Mouse (Mus musculus) spleen, embryonic (tissue): ENCODE results near the gene Med20.

ENCODE experiments used
- CTCF ChIA-PET: fragments of 350-600 bp; sonication (Branson Sonifier 250); formaldehyde crosslinking; loops from one replicate; lab custom pipeline; 2022; lab: Charles Lee

Gene Med20

DNA sequence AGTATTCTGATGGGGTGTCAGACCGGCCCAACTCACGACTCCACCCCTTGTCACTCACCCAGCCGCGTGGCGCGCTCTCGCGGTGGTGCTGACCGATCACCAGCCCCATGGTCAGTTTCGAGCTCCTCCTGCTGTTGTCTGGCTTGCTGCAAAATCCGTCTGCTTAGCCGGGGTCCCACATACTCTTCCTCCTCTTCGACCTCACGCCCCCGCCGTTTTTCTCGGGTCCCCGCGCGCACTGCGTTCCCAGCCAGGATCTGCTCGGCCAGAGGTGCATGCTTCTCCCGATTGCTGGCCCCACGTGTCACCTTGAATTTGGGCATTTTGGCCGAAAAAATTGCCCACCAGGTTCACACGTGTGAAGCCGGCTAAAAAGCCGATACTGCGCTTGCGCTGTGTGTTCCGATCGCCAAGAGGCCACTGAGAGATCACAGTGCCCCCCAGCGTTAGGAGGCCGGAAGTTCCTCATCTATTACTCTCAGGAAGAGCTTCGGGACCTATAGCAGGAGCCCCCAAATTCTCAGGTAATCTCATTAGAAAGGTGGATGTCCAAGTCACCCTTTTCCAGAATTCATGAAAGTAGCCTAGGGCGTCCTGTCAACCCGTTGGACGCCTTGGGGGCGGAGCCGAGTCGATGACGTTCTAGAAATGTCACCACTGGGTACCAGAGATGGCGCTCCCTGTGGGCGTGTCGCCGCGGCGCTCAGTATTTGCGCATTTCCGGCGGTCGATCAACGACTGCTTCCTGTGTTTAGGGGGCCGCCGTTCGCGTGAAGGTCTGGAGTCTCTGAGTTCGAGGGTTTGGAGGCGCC lies at the start of gene Med20, which contains the start of the genes Bysl and Gm20517:
TSS of gene Med20 (plus strand) at position 734 of the 812 bp plus-strand sequence.
TSS of gene Bysl (minus strand) at position 644 of the 812 bp plus-strand sequence.
TSS of gene Gm20517 (plus strand) at position 741 of the 812 bp plus-strand sequence.
- CTCF ChIA-PET, result interaction anchor here (0.5 to 1.5 kb wide), 5 partner anchors 20 to 198 kb away, joined by 3 to 9 read pairs (median 4); partner anchors contain the start of gene Usp49

DNA sequence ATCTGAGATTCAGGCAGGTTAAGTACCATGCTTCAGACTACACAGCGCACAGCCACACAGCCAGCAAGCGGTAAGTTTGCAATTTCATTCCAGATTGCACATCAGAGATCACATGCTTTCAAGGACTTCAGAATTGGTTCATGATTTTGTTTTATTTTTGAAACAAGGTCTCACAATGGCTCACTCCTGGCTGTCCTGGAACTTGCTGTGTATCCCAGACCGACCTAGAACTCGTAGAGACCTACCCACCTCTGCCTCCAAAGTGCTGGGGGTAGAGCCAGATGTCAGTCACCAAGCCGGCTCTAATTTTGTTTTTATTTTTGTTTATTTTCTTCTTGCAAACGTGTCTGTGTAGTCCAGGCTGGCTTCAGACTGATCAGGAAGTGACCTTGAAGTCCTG lies 48.5 kb upstream of the Med20 start:
- CTCF ChIA-PET, result no interaction called here

DNA sequence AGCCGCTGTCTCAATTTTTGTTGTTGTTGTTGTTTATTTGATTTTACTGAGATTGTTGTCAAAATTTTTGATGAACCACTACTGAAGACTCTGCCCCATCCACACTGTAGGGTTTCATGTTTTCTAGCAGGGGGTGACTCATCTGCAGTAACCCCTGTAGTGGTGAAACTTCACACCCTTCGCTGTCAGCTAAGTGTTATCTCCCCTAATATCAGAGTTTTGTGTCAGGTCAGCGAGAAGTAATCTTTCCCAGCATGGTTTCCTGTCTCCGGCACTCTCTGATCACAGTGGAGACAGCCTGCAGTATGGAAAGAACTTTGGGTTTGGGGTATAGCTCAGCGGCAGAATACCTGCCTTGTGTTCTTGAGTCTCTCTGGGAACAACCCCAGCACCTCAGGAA lies 46.8 kb upstream of the Med20 start:
- CTCF ChIA-PET, result interaction anchor here (1.0 kb wide), 1 partner anchor 31 kb away, joined by 5 read pairs; no protein-coding TSS in a partner anchor

DNA sequence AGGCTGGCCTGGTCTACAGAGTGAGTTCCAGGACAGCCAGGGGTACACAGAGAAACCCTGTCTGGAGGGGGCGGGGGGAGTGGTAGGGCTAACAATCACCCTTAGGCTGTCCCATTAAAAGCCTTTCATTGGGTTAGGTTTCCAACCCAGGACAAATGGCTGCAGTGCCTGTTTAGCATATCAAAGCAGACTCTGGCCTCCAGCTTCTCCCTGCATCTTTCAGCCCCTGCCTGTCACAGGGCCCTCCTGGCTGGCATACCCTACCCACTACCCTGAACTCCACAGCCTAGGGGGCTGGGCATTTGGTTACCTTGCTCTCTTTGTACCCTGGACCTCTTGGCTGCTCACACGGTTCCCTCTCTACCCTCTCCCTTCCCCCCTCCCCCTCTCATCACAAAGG lies 45.2 kb upstream of the Med20 start:
- CTCF ChIA-PET, result interaction anchor here (0.5 kb wide), 1 partner anchor 84 kb away, joined by 3 read pairs; no protein-coding TSS in a partner anchor

DNA sequence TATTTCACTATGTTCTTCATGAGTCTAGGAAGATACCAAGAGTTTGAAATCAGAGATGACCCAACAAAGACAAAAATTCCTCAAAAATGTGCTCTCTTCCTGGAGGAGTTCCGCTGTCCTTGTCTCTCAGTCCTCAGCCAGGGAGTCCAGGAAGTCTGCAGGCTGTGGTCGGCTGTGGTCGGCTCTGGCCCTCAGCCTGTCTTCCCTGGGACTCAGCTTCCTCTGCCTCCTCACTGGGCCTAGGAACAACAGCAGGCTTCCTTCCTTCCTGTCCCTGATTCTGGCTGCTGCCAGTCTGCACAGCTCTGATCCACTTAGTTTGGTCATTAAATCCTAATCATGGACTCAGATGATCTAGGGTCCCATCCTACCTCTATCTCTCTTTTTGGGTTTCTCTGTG lies 44.1 kb upstream of the Med20 start:
- CTCF ChIA-PET, result interaction anchor here (0.6 to 0.7 kb wide), 2 partner anchors 11 to 1168 kb away, joined by 3 to 8 read pairs; no protein-coding TSS in a partner anchor

DNA sequence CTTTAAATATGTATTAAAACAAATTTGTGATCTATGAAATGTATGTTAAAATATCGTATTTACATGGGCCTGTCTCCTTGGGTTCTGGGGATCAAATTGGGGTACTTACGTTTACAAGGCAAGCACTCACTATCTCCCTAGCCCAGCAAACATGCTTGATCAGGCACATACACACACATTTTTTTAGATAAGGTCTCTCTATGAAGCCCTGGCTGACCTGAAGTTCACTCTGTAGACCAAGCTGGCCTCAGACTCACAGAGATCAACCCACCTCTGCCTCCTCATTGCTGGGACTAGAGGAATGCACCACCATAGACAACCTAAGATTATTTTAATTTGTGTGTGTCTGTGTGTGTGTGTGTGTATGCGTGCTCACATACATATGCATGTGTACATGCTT lies 43.0 kb upstream of the Med20 start:
- CTCF ChIA-PET, result no interaction called here

DNA sequence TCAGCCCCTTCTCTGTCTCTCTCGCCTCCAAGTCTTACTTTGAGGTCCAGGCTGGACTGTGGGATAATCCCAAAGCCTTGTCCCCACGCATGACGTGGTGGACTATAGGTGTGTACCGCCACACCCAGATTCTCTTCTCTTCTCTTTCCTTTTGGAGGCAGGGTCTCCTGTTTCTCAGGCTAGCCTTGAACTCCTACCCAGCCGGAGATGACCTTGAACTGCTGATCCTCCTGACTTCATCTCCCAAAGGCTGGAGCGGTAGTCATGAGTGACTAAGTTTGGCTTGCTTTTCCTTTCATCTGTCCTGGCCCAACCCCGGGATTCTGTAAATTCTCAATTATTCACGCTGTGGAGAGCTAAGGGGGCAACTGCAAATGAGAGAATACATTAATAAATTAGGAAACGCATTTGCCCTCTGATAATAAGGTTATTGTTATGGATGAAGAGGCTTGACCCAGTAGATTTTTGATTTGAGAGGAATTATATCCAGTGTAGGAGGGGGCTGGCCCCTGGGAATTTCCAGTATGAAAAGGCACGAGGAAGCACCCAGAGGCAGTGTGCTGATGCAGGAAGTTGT lies 42.3 kb upstream of the Med20 start:
- CTCF ChIA-PET, result no interaction called here

DNA sequence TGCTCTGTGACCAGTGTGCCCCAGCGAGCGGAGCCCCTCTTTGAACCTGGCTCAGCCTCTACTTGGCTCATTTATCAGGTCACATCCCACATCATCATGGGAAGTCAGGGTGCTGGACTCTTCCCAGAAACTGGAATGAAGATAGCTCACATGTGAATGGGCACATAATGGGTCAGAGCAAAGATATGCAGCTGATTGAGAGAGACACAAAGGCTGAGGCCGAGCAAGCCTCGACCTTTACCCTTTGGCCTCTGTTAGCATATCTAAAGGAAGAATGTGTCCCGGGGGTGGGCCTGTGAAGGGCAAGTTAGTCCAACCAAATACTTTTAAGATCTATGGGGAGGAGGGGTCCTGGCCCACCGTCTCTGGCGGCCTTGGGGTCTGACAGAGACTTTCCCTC lies 39.8 kb upstream of the Med20 start:
- CTCF ChIA-PET, result no interaction called here

DNA sequence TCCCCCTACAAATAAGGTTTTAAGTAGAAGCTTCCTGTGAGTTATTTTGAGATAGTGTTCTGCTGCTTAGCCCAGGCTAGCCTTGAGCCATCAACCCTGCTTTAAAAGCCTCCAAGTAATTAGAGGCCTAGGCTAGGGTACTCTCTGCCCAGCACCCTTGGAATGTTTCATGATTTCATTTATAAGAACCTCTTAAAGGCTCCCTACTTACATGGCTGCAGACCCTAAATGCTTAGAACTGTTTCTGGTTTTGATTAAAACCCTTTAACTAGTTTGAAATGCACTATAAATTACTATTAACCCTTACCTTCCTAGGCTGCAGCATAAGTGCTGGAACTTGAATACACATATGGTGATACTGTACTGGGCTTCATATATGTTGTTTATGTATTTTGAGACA lies 38.9 kb upstream of the Med20 start:
- CTCF ChIA-PET, result no interaction called here

DNA sequence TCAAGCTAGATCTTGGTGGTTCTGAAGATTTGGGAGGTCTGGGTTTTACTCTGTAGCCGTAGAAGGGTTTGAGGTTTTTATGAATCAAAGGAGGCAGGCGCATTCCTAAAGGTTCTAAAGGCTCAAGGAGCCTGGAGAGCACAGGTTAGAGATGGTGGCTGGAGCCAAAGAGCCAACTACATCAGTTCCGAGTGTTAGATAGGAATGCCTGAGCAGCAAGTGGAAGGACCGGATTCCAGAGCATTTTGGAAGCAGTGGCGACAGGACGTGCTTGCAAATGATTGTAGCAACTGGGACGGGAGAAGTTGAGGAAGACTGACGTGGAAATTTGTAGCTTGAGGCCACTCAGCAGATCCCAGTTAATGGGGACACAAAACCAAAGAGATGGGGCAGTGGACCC lies 37.4 kb upstream of the Med20 start:
- CTCF ChIA-PET, result no interaction called here

DNA sequence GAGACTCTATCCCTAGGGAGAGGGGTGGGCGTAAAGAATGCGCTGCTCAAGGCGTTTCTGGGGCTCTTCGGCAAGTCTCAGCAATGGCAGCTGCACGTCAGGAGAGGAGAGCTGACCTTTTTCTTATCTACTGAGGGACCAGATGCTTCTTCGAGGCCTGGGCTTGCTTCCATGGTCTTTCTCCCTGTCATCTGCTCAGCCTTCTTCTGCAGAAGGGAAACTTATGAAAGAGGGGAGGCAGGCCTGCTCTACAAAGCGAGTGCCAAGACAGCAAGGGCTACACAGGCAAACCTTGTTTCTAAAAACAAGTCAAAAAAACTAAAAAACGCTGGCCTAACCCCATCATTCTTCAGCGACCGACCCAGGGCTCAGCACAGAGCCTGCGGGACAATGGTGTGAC lies 36.6 kb upstream of the Med20 start:
- CTCF ChIA-PET, result interaction anchor here (0.7 kb wide), 1 partner anchor 19 kb away, joined by 3 read pairs; no protein-coding TSS in a partner anchor

DNA sequence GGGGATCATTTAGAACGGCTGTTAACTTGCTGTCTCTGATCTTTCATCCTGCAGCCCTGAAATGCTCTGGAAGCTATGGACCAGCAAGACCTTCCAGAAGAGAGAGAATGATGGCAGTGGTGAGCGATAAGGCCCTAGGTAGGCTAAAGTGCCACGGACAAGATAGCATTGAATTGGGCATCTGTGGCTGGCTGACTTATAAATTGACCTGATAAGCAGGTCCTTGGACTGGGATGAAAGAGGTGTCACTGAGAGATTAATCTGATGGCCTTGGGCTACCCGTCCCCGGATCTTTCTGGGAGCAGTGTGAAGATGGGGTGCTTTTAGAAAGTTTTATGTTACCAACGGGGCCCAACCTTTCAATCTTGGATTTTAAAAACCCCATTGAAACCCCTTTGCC lies 32.7 kb upstream of the Med20 start:
- CTCF ChIA-PET, result no interaction called here

DNA sequence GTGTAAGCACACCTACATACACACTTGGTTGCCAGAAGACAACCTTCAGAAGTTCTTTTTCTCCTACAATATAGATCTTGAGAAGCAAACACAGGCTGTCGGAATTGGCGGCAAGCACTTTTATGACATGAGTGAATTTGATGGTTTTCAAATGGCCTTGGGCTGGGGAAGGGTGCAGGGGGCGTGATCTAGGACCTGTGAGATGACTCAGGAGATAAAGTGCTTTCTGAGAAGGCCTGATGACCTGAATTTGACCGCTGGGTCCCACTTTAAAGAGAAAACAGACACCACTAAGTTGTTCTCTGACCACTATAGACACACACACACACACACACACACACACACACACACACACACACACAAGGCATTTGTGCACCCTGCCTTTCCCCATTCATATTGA lies 30.4 kb upstream of the Med20 start:
- CTCF ChIA-PET, result no interaction called here

DNA sequence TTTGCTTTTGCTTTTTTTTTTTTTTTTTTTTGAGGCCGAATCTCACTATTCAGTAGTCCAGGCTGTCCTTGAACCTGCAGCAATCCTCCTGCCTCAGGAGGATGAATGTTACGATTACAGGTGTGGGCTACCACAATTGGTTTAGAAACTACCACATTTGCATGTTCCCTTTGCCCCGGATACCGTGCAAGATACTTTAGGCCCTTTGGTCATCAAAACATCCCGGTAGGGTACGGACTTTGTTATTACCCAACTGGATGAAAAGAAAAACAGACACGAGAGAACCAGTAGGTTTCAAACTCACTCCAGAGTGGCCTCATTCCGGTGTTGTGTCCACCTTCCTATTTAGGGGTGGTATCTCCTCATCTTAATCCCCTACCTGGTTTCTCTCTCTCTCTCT lies 22.9 kb upstream of the Med20 start:
- CTCF ChIA-PET, result no interaction called here

DNA sequence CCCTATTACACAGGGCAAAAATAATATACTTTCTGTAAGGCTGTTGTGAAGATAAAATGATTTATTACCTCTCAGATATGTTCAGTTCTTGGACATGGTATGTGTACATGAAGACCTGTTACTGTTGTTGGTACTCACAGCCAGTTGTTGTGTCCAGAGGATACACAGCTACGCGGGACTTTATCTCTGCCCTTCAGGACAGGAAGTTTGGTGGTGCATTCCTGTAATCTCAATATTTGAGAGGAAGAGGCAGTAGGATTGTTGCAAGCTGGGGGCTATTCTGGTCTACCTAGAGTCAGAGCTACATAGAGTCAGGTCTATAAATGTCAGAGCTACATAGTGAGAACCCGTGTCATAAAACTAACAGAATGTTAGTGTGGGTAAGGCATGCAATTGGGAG lies 20.3 kb upstream of the Med20 start:
- CTCF ChIA-PET, result interaction anchor here (0.7 kb wide), 2 partner anchors 37 to 282 kb away, joined by 5 to 7 read pairs; no protein-coding TSS in a partner anchor

DNA sequence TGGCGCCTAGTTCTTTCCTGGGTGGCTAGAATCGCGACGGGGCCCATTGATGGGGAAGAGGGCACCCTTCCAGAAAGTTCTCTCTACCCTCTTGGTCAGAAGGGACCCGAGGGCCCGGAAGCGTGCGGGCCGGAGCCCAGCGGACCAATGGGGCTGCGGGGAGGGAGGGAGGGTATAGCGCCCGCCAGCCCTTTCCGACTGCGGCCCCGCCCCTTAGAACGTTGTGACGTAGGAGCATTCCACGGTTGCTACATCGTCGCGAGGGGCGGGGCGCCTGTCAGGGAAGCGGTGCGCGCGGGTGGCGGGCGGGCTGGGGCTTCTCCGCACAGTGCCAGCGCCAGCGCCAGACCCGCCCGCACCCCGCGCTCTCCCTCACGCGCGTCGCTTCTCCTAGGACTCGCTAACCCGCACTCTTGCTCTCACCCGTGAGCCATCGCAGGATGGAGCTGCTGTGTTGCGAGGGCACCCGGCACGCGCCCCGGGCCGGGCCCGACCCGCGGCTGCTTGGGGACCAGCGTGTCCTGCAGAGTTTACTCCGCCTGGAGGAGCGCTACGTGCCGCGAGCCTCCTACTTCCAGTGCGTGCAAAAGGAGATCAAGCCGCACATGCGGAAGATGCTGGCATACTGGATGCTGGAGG lies 18.0 kb upstream of the Med20 start:
- CTCF ChIA-PET, result interaction anchor here (0.6 to 0.7 kb wide), 2 partner anchors 10 to 355 kb away, joined by 3 to 4 read pairs; no protein-coding TSS in a partner anchor

DNA sequence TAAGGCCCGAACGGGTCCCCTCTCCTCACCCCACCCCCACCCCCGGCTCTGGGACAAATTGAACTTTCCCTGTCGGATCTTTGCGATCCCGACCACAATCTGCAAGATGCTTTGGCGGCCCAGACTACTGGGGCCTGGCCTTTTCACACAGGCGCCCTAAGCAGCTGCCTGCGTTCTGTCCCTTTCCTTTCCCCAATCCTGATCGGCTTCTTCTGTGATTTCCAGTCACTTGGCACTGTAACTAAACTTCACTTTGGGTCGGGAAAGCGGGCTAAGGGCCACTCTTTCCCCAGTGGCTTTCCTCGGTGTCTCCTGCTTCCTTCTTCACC lies 17.6 kb upstream of the Med20 start:
- CTCF ChIA-PET, result interaction anchor here (0.6 to 0.7 kb wide), 2 partner anchors 10 to 354 kb away, joined by 3 to 4 read pairs; no protein-coding TSS in a partner anchor

DNA sequence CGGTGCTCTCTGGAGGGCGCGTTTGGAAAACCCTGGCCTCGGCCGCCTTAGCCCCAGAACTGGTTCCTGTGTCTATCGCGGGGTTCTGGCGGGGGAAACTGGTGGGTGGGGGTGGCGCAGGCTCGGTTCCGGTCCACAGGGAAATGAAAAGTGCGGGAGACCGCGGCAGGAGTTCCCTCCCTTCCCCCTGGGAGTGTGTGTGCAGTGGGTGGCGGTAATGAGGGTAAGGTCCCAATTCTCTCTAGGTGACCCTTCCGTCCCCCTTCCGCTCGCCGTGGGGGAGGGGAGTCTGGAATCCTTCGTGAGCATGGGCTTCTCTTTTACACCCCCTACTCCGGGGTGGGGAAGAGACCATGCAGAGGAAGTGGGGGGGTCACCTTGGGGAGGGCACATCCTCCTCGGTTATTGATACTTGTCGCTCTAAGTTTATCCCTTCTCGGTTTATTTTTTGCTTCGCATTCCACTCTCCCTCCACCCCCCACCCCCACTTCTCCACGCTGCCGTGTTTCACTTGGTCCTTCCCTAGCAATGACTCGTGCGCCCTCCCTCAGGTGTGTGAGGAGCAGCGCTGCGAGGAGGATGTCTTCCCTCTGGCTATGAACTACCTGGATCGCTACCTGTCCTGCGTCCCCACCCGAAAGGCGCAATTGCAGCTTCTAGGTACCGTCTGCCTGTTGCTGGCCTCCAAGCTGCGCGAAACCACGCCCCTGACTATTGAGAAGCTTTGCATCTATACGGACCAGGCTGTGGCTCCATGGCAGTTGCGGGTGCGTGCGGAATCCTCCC lies 17.0 kb upstream of the Med20 start:
- CTCF ChIA-PET, result interaction anchor here (0.7 kb wide), 1 partner anchor 11 kb away, joined by 3 read pairs; no protein-coding TSS in a partner anchor

DNA sequence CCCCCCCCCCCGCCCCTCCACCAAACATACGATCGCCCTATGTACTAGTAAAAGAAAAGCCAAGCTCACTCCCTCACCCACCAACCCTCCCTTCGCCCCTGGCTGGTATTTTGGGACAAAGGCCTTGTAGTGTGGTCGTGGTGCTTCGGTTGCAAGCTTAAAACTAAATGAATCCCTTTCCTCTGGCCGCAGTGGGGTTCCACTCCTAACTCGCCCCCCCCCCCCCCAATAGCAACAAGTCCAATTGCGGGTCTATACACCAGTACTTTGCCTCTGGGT lies 16.5 kb upstream of the Med20 start:
- CTCF ChIA-PET, result interaction anchor here (0.6 to 0.7 kb wide), 2 partner anchors 79 to 95 kb away, joined by 14 to 30 read pairs; no protein-coding TSS in a partner anchor

DNA sequence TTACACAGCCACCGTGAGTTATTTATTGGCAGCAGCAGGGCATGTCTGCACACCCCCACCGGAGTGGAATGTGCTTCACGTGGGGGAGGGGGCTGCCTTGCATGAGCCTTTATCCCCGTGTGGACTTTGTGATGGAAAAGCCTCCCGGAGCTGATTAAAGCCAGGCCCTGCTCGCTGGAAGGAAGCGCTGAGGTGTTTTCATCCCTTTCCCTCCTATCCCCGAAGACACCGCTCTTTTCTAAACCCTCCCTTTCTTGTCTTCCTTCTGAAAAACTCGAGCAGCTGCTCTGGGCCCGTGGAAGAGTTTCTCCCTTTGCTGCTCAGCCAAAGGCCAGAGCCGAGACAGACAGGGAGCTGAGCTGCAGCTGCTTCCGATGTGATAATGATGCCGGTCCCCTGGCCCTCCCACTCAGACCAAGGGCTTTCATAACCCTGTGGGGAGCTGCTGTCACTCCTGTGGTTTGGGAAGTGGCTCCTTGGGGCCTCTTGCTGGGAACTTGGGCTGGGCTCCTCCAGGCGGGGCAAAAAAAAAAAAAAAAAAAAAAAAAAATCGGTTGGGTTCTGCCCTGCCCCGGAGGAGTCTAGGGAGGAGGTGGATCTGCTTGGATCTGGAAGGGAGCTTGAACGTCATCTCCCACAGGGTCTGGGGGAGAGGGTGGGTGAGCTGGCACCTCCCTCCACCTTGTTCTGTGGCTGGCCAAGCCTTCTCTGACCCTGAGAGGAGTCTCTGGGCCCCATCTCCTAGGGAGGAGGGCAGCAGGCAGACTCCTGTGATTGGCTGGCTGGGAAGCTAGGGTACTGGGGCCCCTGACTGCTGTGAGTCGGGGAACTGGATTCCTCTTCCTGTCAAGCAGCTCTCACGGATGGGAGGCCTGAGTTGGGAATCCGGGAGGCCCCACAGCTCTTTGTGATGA lies 15.9 kb upstream of the Med20 start:
- CTCF ChIA-PET, result interaction anchor here (0.6 to 1.1 kb wide), 6 partner anchors 9 to 196 kb away, joined by 3 to 30 read pairs (median 8); no protein-coding TSS in a partner anchor
